ENCODE assay signal across 8 mouse cellular contexts in the genomic region with DNA sequence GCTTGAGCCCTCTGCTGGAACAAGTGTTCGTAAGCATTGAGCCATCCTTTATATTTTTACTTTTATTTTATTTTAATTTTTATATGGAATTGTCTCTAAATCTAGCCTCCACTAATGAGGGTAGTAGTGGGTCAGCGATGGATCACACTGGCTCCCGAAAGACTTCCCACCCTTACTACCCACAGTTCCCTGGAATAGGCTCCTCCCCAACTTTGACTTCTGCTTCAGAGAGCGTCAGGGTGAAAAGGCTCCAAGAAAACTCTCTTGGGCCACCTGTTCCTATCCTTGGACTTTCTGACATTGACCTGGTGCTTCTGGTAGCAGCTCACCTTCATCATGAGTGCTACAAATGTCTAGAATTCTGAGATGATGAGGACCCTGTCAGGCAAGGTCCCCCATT. TPM values are rescaled to one million over a fixed set of nuclear protein-coding genes. Genes with fewer than 3 reads are reported as not detected.
DNase-seq lines count a peak whose midpoint lies in the region; ATAC-seq lines count a peak whose summit lies in the region.

No protein-coding gene starts in this region.

- no peaks in the 10 kb centered on the region for H3K36me3 ChIP-seq in kidney, embryonic 16.5 days (ENCODE audit: insufficient read depth, low read length)
- no peaks in the 10 kb centered on the region for H3K36me3 ChIP-seq in embryonic facial prominence, embryonic 11.5 days (replicated peaks; ENCODE audit: control insufficient read depth, insufficient read depth, low read depth, low read length)
- no peaks in the 10 kb centered on the region for H3K36me3 ChIP-seq in intestine, embryonic 15.5 days

- H3K4me1 ChIP-seq in kidney, embryonic 16.5 days (ENCODE audit: insufficient read depth, low read length), result peaks cover 18% of the 10 kb centered on the region
- H3K4me1 ChIP-seq in embryonic facial prominence, embryonic 11.5 days (ENCODE audit: control insufficient read depth, insufficient read depth, low read length), result peaks cover 2% of the 10 kb centered on the region; the same call in 1 of the 2 replicates
- H3K4me1 ChIP-seq in intestine, embryonic 15.5 days (replicated peaks), result peaks cover 8% of the 10 kb centered on the region

- H3K27ac ChIP-seq in kidney, embryonic 16.5 days (ENCODE audit: low read length), result peak overlapping the region; percentile 35; the same call in 1 of the 2 replicates
- no peak overlapping the region for H3K27ac ChIP-seq in embryonic facial prominence, embryonic 11.5 days (replicated peaks; ENCODE audit: low read depth, low read length)
- H3K27ac ChIP-seq in intestine, embryonic 15.5 days, result peak overlapping the region; percentile 19; the same call in 1 of the 2 replicates

- no peaks in the 10 kb centered on the region for H3K9me3 ChIP-seq in kidney, embryonic 16.5 days (ENCODE audit: low read length)
- H3K9me3 ChIP-seq in embryonic facial prominence, embryonic 11.5 days (replicated peaks; ENCODE audit: control insufficient read depth, low read length), result no peaks in the 10 kb centered on the region
- no peaks in the 10 kb centered on the region for H3K9me3 ChIP-seq in intestine, embryonic 15.5 days

- intact Hi-C loops in left cerebral cortex, postnatal 25 days (cut with DNase I), result loop anchor here (5.0 to 10.0 kb wide), 2 partner anchors 150 to 362 kb away; partner anchors contain the start of gene Garnl3

- DNase-seq in kidney, adult 18-20 months, result no peak
- DNase-seq in embryonic facial prominence, embryonic 11.5 days (ENCODE audit: low spot score), result no peak
- DNase-seq in naive thymus-derived CD4-positive, alpha-beta T cell, adult 2 months (ENCODE audit: low read depth), result peak; percentile 16
- no peak for DNase-seq in left cerebral cortex, postnatal 25 days (ENCODE audit: low spot score in 2 of 2)
- DNase-seq in adrenal gland, postnatal 14 days, result no peak

- no peak for ATAC-seq in kidney, embryonic 16.5 days (ENCODE audit: low FRiP score, low TSS enrichment)
- no peak for ATAC-seq in embryonic facial prominence, embryonic 11.5 days (replicated peaks; ENCODE audit: insufficient number of reproducible peaks, low FRiP score, low TSS enrichment, low read depth)
- ATAC-seq in intestine, embryonic 15.5 days, result no peak
- no peak for ATAC-seq in cerebellum, adult (ENCODE audit: insufficient number of reproducible peaks, low FRiP score, low TSS enrichment)

- H3K9ac ChIP-seq in kidney, embryonic 16.5 days (replicated peaks; ENCODE audit: low read length), result 0 out of 2 replicates have a peak overlapping the region, but pooled peaks have one; percentile 39
- H3K9ac ChIP-seq in embryonic facial prominence, embryonic 11.5 days (replicated peaks; ENCODE audit: low read length), result no peak overlapping the region
- no peak overlapping the region for H3K9ac ChIP-seq in intestine, embryonic 15.5 days

- peak overlapping the region; percentile 84 for H3K4me3 ChIP-seq in kidney, embryonic 16.5 days (ENCODE audit: low read length)
- peak overlapping the region; percentile 73 for H3K4me3 ChIP-seq in embryonic facial prominence, embryonic 11.5 days (ENCODE audit: low read depth, low read length)
- peak overlapping the region; percentile 81 for H3K4me3 ChIP-seq in intestine, embryonic 15.5 days (replicated peaks)

- WGBS in kidney, embryonic 16.5 days, result 6% methylated on average over 4 of the region's 4 CpGs
- 3% methylated on average over 4 of the region's 4 CpGs for WGBS in embryonic facial prominence, embryonic 11.5 days
- WGBS in intestine, embryonic 15.5 days, result 3% methylated on average over 4 of the region's 4 CpGs

- peak overlapping the region; percentile 99 for H3K4me2 ChIP-seq in kidney, embryonic 16.5 days (replicated peaks; ENCODE audit: low read depth, low read length)
- H3K4me2 ChIP-seq in embryonic facial prominence, embryonic 11.5 days (ENCODE audit: low read depth, low read length), result peak overlapping the region; percentile 99
- H3K4me2 ChIP-seq in intestine, embryonic 15.5 days (replicated peaks), result peak overlapping the region; percentile 98

- no peaks in the 10 kb centered on the region for H3K27me3 ChIP-seq in kidney, embryonic 16.5 days (ENCODE audit: insufficient read depth, low read length)
- H3K27me3 ChIP-seq in embryonic facial prominence, embryonic 11.5 days (ENCODE audit: control insufficient read depth, insufficient read depth, low read length), result no peaks in the 10 kb centered on the region
- H3K27me3 ChIP-seq in intestine, embryonic 15.5 days (replicated peaks), result no peaks in the 10 kb centered on the region

RNA-seq across cellular contexts. Expression of gene Slc2a8, which starts 0.8 kb away (rescaled TPM):
- 36.9 and 39.2 TPM in 2 replicates for polyA plus RNA-seq in kidney, embryonic 16.5 days (2015; fragmentation: Nextera tagmentation; extraction: Ambion mirVana)
- 10.1 and 10.8 TPM in 2 replicates for polyA plus RNA-seq in embryonic facial prominence, embryonic 11.5 days (2014; fragmentation: Nextera tagmentation; extraction: Ambion mirVana)
- polyA plus RNA-seq in intestine, embryonic 15.5 days (2015; fragmentation: Nextera tagmentation; extraction: Ambion mirVana), result 16.8 and 19.3 TPM in 2 replicates
- 10 to 100 TPM; 23.6 to 27.0 TPM for total RNA-seq in left cerebral cortex, postnatal 25 days (2021)
- total RNA-seq in adrenal gland, postnatal 14 days (2021), result 18.3 and 20.8 TPM in 2 replicates

RNA-seq across cellular contexts. Expression of gene Lrsam1, which starts 21.3 kb away (rescaled TPM):
- 11.7 and 12.2 TPM in 2 replicates for polyA plus RNA-seq in kidney, embryonic 16.5 days (2015; fragmentation: Nextera tagmentation; extraction: Ambion mirVana)
- polyA plus RNA-seq in embryonic facial prominence, embryonic 11.5 days (2014; fragmentation: Nextera tagmentation; extraction: Ambion mirVana), result 5.2 and 6.5 TPM in 2 replicates
- polyA plus RNA-seq in intestine, embryonic 15.5 days (2015; fragmentation: Nextera tagmentation; extraction: Ambion mirVana), result 7.2 and 7.7 TPM in 2 replicates
- total RNA-seq in left cerebral cortex, postnatal 25 days (2021), result 10 to 100 TPM; 35.4 to 43.8 TPM
- 14.1 and 17.2 TPM in 2 replicates for total RNA-seq in adrenal gland, postnatal 14 days (2021)

RNA-seq across cellular contexts. Expression of gene Rpl12, which starts 21.3 kb away (rescaled TPM):
- 149 and 176 TPM in 2 replicates for polyA plus RNA-seq in kidney, embryonic 16.5 days (2015; fragmentation: Nextera tagmentation; extraction: Ambion mirVana)
- polyA plus RNA-seq in embryonic facial prominence, embryonic 11.5 days (2014; fragmentation: Nextera tagmentation; extraction: Ambion mirVana), result 162 and 191 TPM in 2 replicates
- 185 and 190 TPM in 2 replicates for polyA plus RNA-seq in intestine, embryonic 15.5 days (2015; fragmentation: Nextera tagmentation; extraction: Ambion mirVana)
- total RNA-seq in left cerebral cortex, postnatal 25 days (2021), result 100 to 1,000 TPM; 103 to 104 TPM
- 155 and 192 TPM in 2 replicates for total RNA-seq in adrenal gland, postnatal 14 days (2021)
